Mouse (Mus musculus) heart, adult 11 months (tissue): Measurements from ENCODE around the gene Has3.
A peak's percentile ranks its signal among the peaks of the same experiment; 100 is the strongest.

Experiments
- DNase-seq: peaks from one replicate; pipeline ENCODE4 v3.0.0; 2022

Gene Has3

DNA sequence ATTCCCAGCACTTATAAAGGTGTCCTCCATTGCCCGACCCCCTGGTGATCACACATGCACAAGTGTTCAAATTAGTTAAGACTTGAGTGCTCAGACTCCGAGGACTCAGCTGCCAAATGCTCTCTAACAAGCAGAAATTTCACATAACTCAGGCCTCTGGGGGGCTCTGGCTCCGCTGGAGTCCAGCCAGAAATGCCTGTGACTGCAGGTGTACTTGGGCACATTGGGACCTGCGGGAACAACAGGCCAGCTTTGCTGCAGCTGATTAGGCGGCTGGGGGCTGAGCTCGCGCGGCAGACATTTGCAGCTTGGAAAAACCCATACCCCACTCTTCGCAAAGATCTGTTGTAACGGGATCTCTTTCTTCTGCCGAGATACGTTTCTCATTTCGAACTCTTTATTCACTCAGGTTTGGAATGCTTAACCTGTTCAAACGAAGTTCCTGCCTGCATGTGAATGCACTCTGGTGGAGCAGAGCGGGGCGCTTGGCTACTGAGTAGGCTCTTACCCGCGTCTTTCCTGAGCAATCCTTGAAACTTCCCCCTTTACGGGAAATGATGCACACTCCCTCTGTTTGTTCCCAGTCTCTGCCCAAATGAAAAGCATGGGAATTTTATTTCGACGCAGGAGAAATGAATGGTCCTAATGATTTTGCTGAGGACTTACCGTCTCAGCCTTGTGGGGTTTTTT lies 62.5 kb downstream of the Has3 start:
- peak; percentile 94 for DNase-seq

DNA sequence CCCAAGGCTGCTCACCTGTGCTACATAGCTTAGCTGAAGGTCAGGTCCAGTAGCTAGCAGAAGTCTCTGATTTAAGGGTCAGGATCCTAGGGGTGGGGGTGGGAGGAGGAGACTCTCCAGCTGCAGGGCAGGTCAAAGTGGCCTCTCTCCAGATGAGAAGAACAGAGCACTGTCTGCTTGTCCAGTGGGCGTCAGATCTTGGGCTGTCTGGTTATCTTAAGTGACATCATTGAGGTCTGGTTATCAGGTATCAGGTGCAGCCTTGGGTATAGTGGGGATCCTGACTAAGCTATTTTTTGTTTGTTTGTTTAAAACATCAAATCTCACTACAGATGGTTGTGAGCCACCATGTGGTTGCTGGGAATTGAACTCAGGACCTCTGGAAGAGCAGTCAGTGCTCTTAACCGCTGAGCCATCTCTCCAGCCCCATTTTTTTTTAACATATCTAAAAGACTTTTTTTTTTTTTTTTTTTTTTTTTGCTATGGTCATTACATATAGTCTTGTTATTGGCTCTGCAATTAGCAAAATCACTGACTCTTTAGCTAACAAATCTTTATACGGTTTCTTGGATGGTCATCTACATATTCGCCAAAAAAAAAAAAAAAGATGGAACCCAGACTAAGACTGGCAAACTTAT lies 63.6 kb downstream of the Has3 start:
- peak; percentile 75 for DNase-seq
